Mouse (Mus musculus): Measurements from ENCODE around the gene 0610009B22Rik.

The 0610009B22Rik gene

GRCm38 (mm10) chr11:51658705-51659104, 30.0 kb downstream of the 0610009B22Rik start:
- peak; percentile 44 for DNase-seq

GRCm38 (mm10) chr11:51658291-51658690, 30.4 kb downstream of the 0610009B22Rik start:
- no peak for DNase-seq

- no peak for DNase-seq
Measured at GRCm38 (mm10) chr11:51656798-51657521, 31.7 kb downstream of the 0610009B22Rik start.

GRCm38 (mm10) chr11:51654891-51655290, 33.8 kb downstream of the 0610009B22Rik start:
- no peak for DNase-seq

GRCm38 (mm10) chr11:51653736-51654135, 34.9 kb downstream of the 0610009B22Rik start:
- DNase-seq = no peak

GRCm38 (mm10) chr11:51652889-51653418, 35.7 kb downstream of the 0610009B22Rik start:
- no peak for DNase-seq

- peak; percentile 83 for DNase-seq
Measured at GRCm38 (mm10) chr11:51650691-51651515, 37.8 kb downstream of the 0610009B22Rik start, which contains the start of the genes N4bp3 and D930048N14Rik. Gene N4bp3, minus strand, starts transcription at chr11:51650842. Gene D930048N14Rik, plus strand, starts transcription at chr11:51650954.

GRCm38 (mm10) chr11:51650261-51650660, 38.4 kb downstream of the 0610009B22Rik start:
- peak; percentile 73 for DNase-seq

GRCm38 (mm10) chr11:51649889-51650199, 38.8 kb downstream of the 0610009B22Rik start:
- DNase-seq = peak; percentile 61

- peak; percentile 38 for DNase-seq
Measured at GRCm38 (mm10) chr11:51649111-51649888, 39.4 kb downstream of the 0610009B22Rik start.

- no peak for DNase-seq
Measured at GRCm38 (mm10) chr11:51648566-51648965, 40.1 kb downstream of the 0610009B22Rik start.

- DNase-seq = peak; percentile 54
Measured at GRCm38 (mm10) chr11:51646751-51647667, 41.7 kb downstream of the 0610009B22Rik start.

- DNase-seq = no peak
Measured at GRCm38 (mm10) chr11:51646245-51646644, 42.4 kb downstream of the 0610009B22Rik start.

GRCm38 (mm10) chr11:51645293-51645692, 43.4 kb downstream of the 0610009B22Rik start:
- no peak for DNase-seq

- peak; percentile 86 for DNase-seq
Measured at GRCm38 (mm10) chr11:51644217-51644616, 44.5 kb downstream of the 0610009B22Rik start.

- peak; percentile 81 for DNase-seq
Measured at GRCm38 (mm10) chr11:51643761-51644160, 44.9 kb downstream of the 0610009B22Rik start.

- DNase-seq = no peak
Measured at GRCm38 (mm10) chr11:51643202-51643601, 45.5 kb downstream of the 0610009B22Rik start.

- no peak for DNase-seq
Measured at GRCm38 (mm10) chr11:51640748-51641147, 47.9 kb downstream of the 0610009B22Rik start.

- no peak for DNase-seq
Measured at GRCm38 (mm10) chr11:51638497-51638896, 50.2 kb downstream of the 0610009B22Rik start.

GRCm38 (mm10) chr11:51637971-51638414, 50.7 kb downstream of the 0610009B22Rik start:
- DNase-seq = peak; percentile 80

GRCm38 (mm10) chr11:51636323-51636684, 52.4 kb downstream of the 0610009B22Rik start:
- DNase-seq = peak; percentile 85

Data from thymus, postnatal 4 days (tissue).